Mouse (Mus musculus) CH12.LX (cell line): ENCODE results near the gene Fbf1. TPM values are rescaled to one million over a fixed set of nuclear protein-coding genes. Genes with fewer than 3 reads are reported as not detected.
A peak's percentile ranks its signal among the peaks of the same experiment; 100 is the strongest.

Experiments
- DNase-seq: peaks from one replicate; pipeline ENCODE4 v3.0.0-alpha.2; 2013; ENCODE audit errors: extremely low read depth
- H3K27ac ChIP-seq: 2 replicates; pipeline ENCODE4 v1.5.1; 2012; ENCODE audit warnings: low read depth, mild to moderate bottlenecking, control low read depth, moderate library complexity; ENCODE audit not compliant: insufficient read depth
- H3K27me3 ChIP-seq: replicated peaks from 2 replicates; pipeline ENCODE3; 2012; ENCODE audit warnings: inconsistent platforms
- H3K36me3 ChIP-seq, 2 experiments: replicated peaks in 1 of 2; 2 replicates each; pipeline versions ENCODE3 to v1.6.1; 2012; ENCODE audit warnings: inconsistent platforms in 1 of 2, low read length in 1 of 2, mild to moderate bottlenecking in 1 of 2, mixed read lengths in 1 of 2, moderate library complexity in 1 of 2; ENCODE audit not compliant: control insufficient read depth in 1 of 2, insufficient read depth in 1 of 2
- H3K4me1 ChIP-seq, 2 experiments: 2 replicates each; pipeline ENCODE4 v1.6.1; 2012; ENCODE audit warnings: inconsistent platforms in 1 of 2, moderate library complexity in 1 of 2; ENCODE audit not compliant: insufficient read depth in 2 of 2, control insufficient read depth in 1 of 2
- H3K4me2 ChIP-seq: 2 replicates; pipeline ENCODE4 v1.6.1; 2012; ENCODE audit warnings: low read depth, mild to moderate bottlenecking, control low read depth; ENCODE audit not compliant: poor library complexity, insufficient read depth, severe bottlenecking
- H3K4me3 ChIP-seq, 3 experiments: fragments of 150-350 bp in 1 of 3; sonication (generic) in 1 of 3; replicated peaks in 1 of 3; 2 replicates each; pipeline versions ENCODE3 to v1.5.1; 2011 to 2012; ENCODE audit warnings: low read depth in 2 of 3, low read length in 2 of 3, mild to moderate bottlenecking in 2 of 3, moderate library complexity in 2 of 3, control low read depth in 1 of 3, improper control_type of control experiment in 1 of 3, inconsistent platforms in 1 of 3, mixed read lengths in 1 of 3; ENCODE audit not compliant: poor library complexity in 1 of 3
- H3K79me2 ChIP-seq: replicated peaks from 2 replicates; pipeline ENCODE4 v1.6.1; 2012; ENCODE audit warnings: mild to moderate bottlenecking, moderate library complexity; ENCODE audit not compliant: control insufficient read depth, poor library complexity, insufficient read depth, severe bottlenecking; ENCODE audit errors: extremely low read depth
- H3K9ac ChIP-seq: 2 replicates; pipeline ENCODE4 v1.6.1; 2012; ENCODE audit warnings: low read depth, mild to moderate bottlenecking, control low read depth, moderate library complexity; ENCODE audit not compliant: insufficient read depth
- H3K9me3 ChIP-seq: replicated peaks from 2 replicates; pipeline ENCODE3; 2012; ENCODE audit warnings: low read length, inconsistent platforms, mixed read lengths
- CTCF ChIP-seq, 2 experiments: IDR thresholded peaks in 1 of 2; conservative IDR thresholded peaks in 1 of 2; 2 replicates each; pipeline ENCODE4 v1.5.1; 2011 to 2012; ENCODE audit warnings: low read depth in 2 of 2, low read length in 2 of 2, improper control_type of control experiment in 1 of 2, inconsistent platforms in 1 of 2, mild to moderate bottlenecking in 1 of 2, moderate library complexity in 1 of 2
- E2F4 ChIP-seq: IDR thresholded peaks from 2 replicates; pipeline ENCODE4 v1.6.1; 2011; ENCODE audit warnings: low read depth, low read length, improper control_type of control experiment; ENCODE audit not compliant: insufficient replicate concordance
- ELF1 ChIP-seq: IDR thresholded peaks from 2 replicates; pipeline ENCODE4 v1.6.1; 2014; ENCODE audit warnings: low read depth, mild to moderate bottlenecking, inconsistent platforms, low read length, improper control_type of control experiment
- IRF4 ChIP-seq: IDR thresholded peaks from 2 replicates; pipeline ENCODE4 v1.6.1; 2014; ENCODE audit warnings: low read depth, mild to moderate bottlenecking, inconsistent platforms, low read length, improper control_type of control experiment
- MAZ ChIP-seq: IDR thresholded peaks from 2 replicates; pipeline ENCODE4 v1.6.1; 2012; ENCODE audit warnings: low read depth, mild to moderate bottlenecking, inconsistent platforms, low read length, improper control_type of control experiment, moderate library complexity
- NELFE ChIP-seq: IDR thresholded peaks from 2 replicates; pipeline ENCODE4 v1.6.1; 2011; ENCODE audit warnings: low read depth, low read length, improper control_type of control experiment
- RAD21 ChIP-seq: IDR thresholded peaks from 2 replicates; pipeline ENCODE4 v1.6.1; 2011; ENCODE audit warnings: low read depth, mild to moderate bottlenecking, low read length, improper control_type of control experiment, moderate library complexity
- SIN3A ChIP-seq: IDR thresholded peaks from 2 replicates; pipeline ENCODE4 v1.6.1; 2012; ENCODE audit warnings: low read length, improper control_type of control experiment, inconsistent platforms
- SMC3 ChIP-seq: IDR thresholded peaks from 2 replicates; pipeline ENCODE4 v1.6.1; 2011; ENCODE audit warnings: low read depth, low read length, improper control_type of control experiment
- ZKSCAN1 ChIP-seq: IDR thresholded peaks from 2 replicates; pipeline ENCODE4 v1.6.1; 2012; ENCODE audit warnings: low read depth, inconsistent platforms, low read length, improper control_type of control experiment, borderline replicate concordance
- ZNF384 ChIP-seq: IDR thresholded peaks from 2 replicates; pipeline ENCODE4 v1.6.1; 2012; ENCODE audit warnings: low read depth, low read length, improper control_type of control experiment, inconsistent platforms
- dilution Hi-C: fragments of 300-500 bp; cut with MboI; formaldehyde crosslinking; loops from 2 replicates; pipeline ENCODE4 v1.14.3; 2020; ENCODE audit warnings: low sequenced_read_pairs; ENCODE audit not compliant: extremely low pct_unique_long_range_greater_than_20kb, extremely low pct_ligation_motif_present
- in situ Hi-C: fragments of 300-500 bp; cut with MboI; formaldehyde crosslinking; loops from 3 replicates; pipeline ENCODE4 v1.14.3; 2019; ENCODE audit warnings: low sequenced_read_pairs, low pct_ligation_motif_present, low pct_unique_long_range_greater_than_20kb, mixed read lengths
- polyA plus RNA-seq: library from polyadenylated mRNA; unstranded; fragments of >175 nt; gene quantifications from 2 replicates; pipeline ENCODE4 v1.2.1, GENCODE M21; 2012; ENCODE audit warnings: low read depth; ENCODE audit not compliant: insufficient read length
- total RNA-seq, 2 experiments: library from RNA; depleted of rRNA; stranded (reverse); fragments of 300-350 nt in 1 of 2; fragments of >200 nt in 1 of 2; gene quantifications; 2 replicates each; pipeline ENCODE4 v1.2.3; 2012 to 2014

Gene Fbf1
- total and polyA plus RNA-seq, 3 experiments, result 23.9 to 44.8 (median 39.0) TPM

DNA sequence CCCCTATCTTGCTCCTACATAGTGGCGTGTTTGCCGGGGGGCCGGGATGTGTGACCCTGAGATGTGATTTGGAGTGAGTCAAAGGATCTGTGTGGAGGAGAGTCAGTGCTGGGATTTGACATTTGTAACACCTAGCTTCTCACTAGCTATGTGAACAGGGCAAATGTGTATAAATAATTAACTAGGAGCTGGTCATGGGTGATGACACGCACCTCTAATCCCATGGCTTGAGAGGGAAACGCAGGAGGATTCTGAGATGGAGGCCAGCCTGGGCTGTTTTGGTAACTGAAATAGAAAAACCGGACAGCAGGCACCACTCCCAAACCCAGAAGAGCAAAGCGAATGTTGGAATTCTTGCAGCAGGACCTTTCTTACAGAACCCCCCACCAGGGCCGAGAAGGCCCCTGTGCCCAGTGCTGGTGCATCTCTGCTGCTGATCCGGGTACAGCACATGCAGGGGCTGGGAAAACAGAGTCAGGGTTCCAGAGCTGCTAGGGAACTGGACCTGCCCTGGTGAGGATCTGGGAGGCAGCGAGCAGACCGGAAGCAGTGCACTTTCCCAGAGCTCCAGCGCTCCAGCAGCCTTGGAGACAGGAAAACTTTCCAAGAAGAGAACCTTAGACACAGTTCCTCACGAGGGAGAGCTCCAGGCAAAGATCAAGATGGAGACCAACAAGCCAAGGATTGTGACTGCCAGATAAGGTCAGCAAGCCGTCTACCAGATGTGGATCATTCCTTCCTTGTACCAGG, 69.1 kb downstream of the Fbf1 start:
- H3K79me2 ChIP-seq, result no peaks in the 10 kb centered on the region
- H3K27me3 ChIP-seq, result peaks cover 4% of the 10 kb centered on the region
- H3K27ac ChIP-seq, result no peak overlapping the region
- H3K9ac ChIP-seq, result no peak overlapping the region
- no peak overlapping the region for H3K4me3 ChIP-seq
- H3K4me1 ChIP-seq, result peaks cover 3 to 6% of the 10 kb centered on the region in 2 experiments; a peak in 3 of 4 replicates
- in situ Hi-C loops, result no loop called here
- H3K36me3 ChIP-seq, result no peaks in the 10 kb centered on the region
- DNase-seq, result no peak
- dilution Hi-C loops, result no loop called here
- TF ChIP-seq IRF4 (no peak), E2F4 (no peak), ZNF384 (no peak), ZKSCAN1 (no peak), ELF1 (no peak)
- H3K9me3 ChIP-seq, result peaks cover 5% of the 10 kb centered on the region
- no peak overlapping the region for H3K4me2 ChIP-seq

DNA sequence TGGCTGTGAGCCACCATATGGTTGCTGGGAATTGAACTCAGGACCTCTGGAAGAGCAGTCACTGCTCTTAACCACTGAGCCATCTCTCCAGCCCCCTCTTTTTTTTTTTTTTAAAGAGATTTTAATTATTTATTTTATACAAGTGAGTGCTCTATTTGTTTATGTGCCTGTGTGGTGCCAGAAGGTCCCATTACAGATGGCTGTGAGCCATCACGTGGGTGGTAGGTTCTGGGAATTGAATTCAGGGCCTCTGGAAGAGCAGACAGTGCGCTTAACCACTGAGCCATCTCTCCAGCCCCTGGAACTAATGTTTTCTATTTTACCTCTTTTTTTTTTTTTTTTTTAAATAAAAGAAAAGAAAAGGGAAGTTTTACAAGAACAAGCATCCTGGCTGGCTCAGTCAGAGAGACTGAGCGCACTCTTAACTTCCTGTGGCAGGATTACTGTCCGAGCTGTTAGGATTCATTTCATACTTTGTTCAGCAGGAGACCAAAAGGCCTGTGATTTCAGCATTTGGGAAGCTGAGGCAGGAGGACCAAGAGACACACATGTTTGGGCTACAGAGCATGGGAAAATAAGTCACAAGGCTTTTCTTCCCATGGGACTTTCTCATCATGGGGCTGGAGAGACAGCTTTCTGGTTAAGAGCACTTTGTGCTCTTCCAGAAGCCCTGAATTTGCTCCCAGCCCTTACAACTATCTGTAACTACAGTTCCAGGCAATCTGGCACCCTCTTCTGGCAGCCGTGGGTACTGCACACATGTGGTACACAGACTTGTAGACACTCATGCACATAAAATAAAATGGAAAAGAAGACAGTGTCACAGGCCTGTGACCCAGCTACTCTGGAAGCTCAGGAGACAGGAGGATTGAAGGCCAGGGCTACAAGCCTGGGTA, 71.5 kb downstream of the Fbf1 start:
- H3K36me3 ChIP-seq, result no peaks in the 10 kb centered on the region
- no peak overlapping the region for H3K4me2 ChIP-seq
- H3K27ac ChIP-seq, result no peak overlapping the region
- DNase-seq, result peak; percentile 61
- no peaks in the 10 kb centered on the region for H3K79me2 ChIP-seq
- no peaks in the 10 kb centered on the region for H3K4me1 ChIP-seq
- dilution Hi-C loops, result no loop called here
- H3K9me3 ChIP-seq, result peaks cover 5% of the 10 kb centered on the region
- in situ Hi-C loops, result no loop called here
- peak; percentile 4 for TF ChIP-seq RAD21
- TF ChIP-seq CTCF (conservative IDR thresholded peaks at IDR 0.05 in 1 of 2, IDR thresholded peaks at IDR 0.05 in 1 of 2; ENCODE audit: low read depth in 2 of 2, low read length in 2 of 2), result peak; percentile 57 to 62; a peak in 3 of 4 replicates
- no peak for TF ChIP-seq SIN3A
- TF ChIP-seq SMC3, result peak; percentile 21
- TF ChIP-seq MAZ, result no peak
- TF ChIP-seq NELFE, result no peak
- TF ChIP-seq, all 38 proteins: peak for 3
- Histone ChIP-seq H3K9ac (no peak overlapping the region), H3K27me3 (peaks cover 4% of the 10 kb centered on the region), H3K4me3 (no peak overlapping the region)
